ENCODE assay signal across 30 mouse cellular contexts in genomic region chrX:71028007-71028406, GRCm38 (mm10). TPM values are rescaled to one million over a fixed set of nuclear protein-coding genes. Genes with fewer than 3 reads are reported as not detected.
DNase-seq lines count a peak whose midpoint lies in the region; ATAC-seq and TF ChIP-seq lines count a peak whose summit lies in the region.
"Had no signal": no experiment of that assay in that cellular context is flagged by ENCODE, and none has a peak within 500 bp of the region (broad histone marks: within the 10 kb centered on the region; RNA-seq: fewer than 3 reads in every experiment).

No protein-coding gene starts in this region.

- no peaks in the 10 kb centered on the region for H3K36me3 ChIP-seq in forebrain, embryonic 13.5 days (ENCODE audit: poor library complexity, severe bottlenecking)
- no peaks in the 10 kb centered on the region for H3K36me3 ChIP-seq in forebrain, embryonic 11.5 days (ENCODE audit: control insufficient read depth, insufficient read depth, low read length)
- H3K36me3 ChIP-seq: embryonic facial prominence, embryonic 10.5 days; embryonic facial prominence, embryonic 13.5 days; heart, embryonic 12.5 days; heart, embryonic 15.5 days had no signal

- no peak for TF ChIP-seq POLR2A in brain, embryonic 14.5 days (IDR thresholded peaks at IDR 0.05; ENCODE audit: borderline replicate concordance, extremely low read depth, insufficient read depth, insufficient read length, poor library complexity, severe bottlenecking)

- no peaks in the 10 kb centered on the region for H3K27me3 ChIP-seq in forebrain, embryonic 13.5 days
- no peaks in the 10 kb centered on the region for H3K27me3 ChIP-seq in forebrain, embryonic 11.5 days (ENCODE audit: control insufficient read depth, insufficient read depth, low read length)
- H3K27me3 ChIP-seq: heart, embryonic 12.5 days; heart, embryonic 15.5 days had no signal

- WGBS in forebrain, embryonic 13.5 days, result 43% methylated on average over 4 of the region's 4 CpGs
- 72% methylated on average over 4 of the region's 4 CpGs for WGBS in forebrain, embryonic 11.5 days

- H3K9ac ChIP-seq in forebrain, embryonic 13.5 days, result no peak overlapping the region
- H3K9ac ChIP-seq in forebrain, embryonic 11.5 days (ENCODE audit: low read length), result no peak overlapping the region
- H3K9ac ChIP-seq: embryonic facial prominence, embryonic 13.5 days; heart, embryonic 12.5 days; heart, embryonic 15.5 days; hindbrain, embryonic 14.5 days had no signal

- no peak for DNase-seq in forebrain, embryonic 11.5 days (ENCODE audit: low spot score)
- DNase-seq in kidney, postnatal 14 days, result peak; percentile 3
- no peak for DNase-seq in kidney, adult 9 months
- peak; percentile 71 for DNase-seq in brain, embryonic 14.5 days (ENCODE audit: low read depth)
- no peak for DNase-seq in c-Kit-positive CD71-positive TER-119-positive erythroid progenitor cells, embryonic 14.5 days (ENCODE audit: low spot score)
- DNase-seq: adrenal gland, postnatal 10 days; adrenal gland, postnatal 36 days; cerebellum, adult 11-12 months; cerebellum, adult 8-10 months; cerebellum, postnatal 10 days; cerebellum, postnatal 36 days; embryo, embryonic 11 days; gastrocnemius, postnatal 25 days; heart, adult 18-20 months; heart, postnatal 10 days; heart, postnatal 4 days; kidney, adult 18-20 months had no signal

- no peak overlapping the region for H3K4me2 ChIP-seq in forebrain, embryonic 13.5 days
- no peak overlapping the region for H3K4me2 ChIP-seq in forebrain, embryonic 11.5 days (ENCODE audit: low read depth, low read length, severe bottlenecking)
- H3K4me2 ChIP-seq: embryonic facial prominence, embryonic 13.5 days; heart, embryonic 12.5 days; heart, embryonic 15.5 days; hindbrain, embryonic 14.5 days had no signal

- H3K27ac ChIP-seq in forebrain, embryonic 13.5 days, result no peak overlapping the region
- no peak overlapping the region for H3K27ac ChIP-seq in forebrain, embryonic 11.5 days (ENCODE audit: low read depth, low read length)
- H3K27ac ChIP-seq: embryonic facial prominence, embryonic 10.5 days; embryonic facial prominence, embryonic 13.5 days; heart, embryonic 15.5 days; hindbrain, embryonic 14.5 days; hindbrain, postnatal 0 days had no signal

- no peak for TF ChIP-seq CTCF in brain, embryonic 14.5 days (IDR thresholded peaks at IDR 0.05; ENCODE audit: borderline replicate concordance, extremely low read depth, insufficient read depth, insufficient read length)

- peak; percentile 53; the same call in 1 of the 2 replicates for ATAC-seq in forebrain, embryonic 13.5 days
- ATAC-seq in forebrain, embryonic 11.5 days (replicated peaks; ENCODE audit: low FRiP score), result no peak
- ATAC-seq: activated CD4-positive, CD25-positive, alpha-beta regulatory T cell, adult 4 months; CD4-positive, CD25-positive, alpha-beta regulatory T cell, adult 4 months; hindbrain, postnatal 0 days; inflammation-experienced regulatory T-cells, adult 6 months; intestine, embryonic 16.5 days had no signal

- no peaks in the 10 kb centered on the region for H3K9me3 ChIP-seq in forebrain, embryonic 13.5 days (replicated peaks)
- no peaks in the 10 kb centered on the region for H3K9me3 ChIP-seq in forebrain, embryonic 11.5 days (ENCODE audit: control insufficient read depth, low read length)
- H3K9me3 ChIP-seq: embryonic facial prominence, embryonic 10.5 days; embryonic facial prominence, embryonic 13.5 days; heart, embryonic 12.5 days; heart, embryonic 15.5 days had no signal

- H3K4me3 ChIP-seq in forebrain, embryonic 13.5 days, result no peak overlapping the region
- no peak overlapping the region for H3K4me3 ChIP-seq in forebrain, embryonic 11.5 days (ENCODE audit: low read depth, low read length)
- H3K4me3 ChIP-seq: embryonic facial prominence, embryonic 10.5 days; embryonic facial prominence, embryonic 13.5 days; erythroblast, embryonic 14.5 days; heart, embryonic 12.5 days; heart, embryonic 15.5 days had no signal

- no peaks in the 10 kb centered on the region for H3K4me1 ChIP-seq in forebrain, embryonic 13.5 days
- no peaks in the 10 kb centered on the region for H3K4me1 ChIP-seq in forebrain, embryonic 11.5 days (replicated peaks; ENCODE audit: control insufficient read depth, insufficient read depth, low read length)
- H3K4me1 ChIP-seq: embryonic facial prominence, embryonic 10.5 days; embryonic facial prominence, embryonic 13.5 days; heart, embryonic 12.5 days; heart, embryonic 15.5 days had no signal

RNA-seq across cellular contexts. Expression of gene Mamld1, which starts 22.0 kb away (rescaled TPM):
- 6.4 and 6.8 TPM in 2 replicates for polyA plus RNA-seq in forebrain, embryonic 13.5 days (2015; fragmentation: Nextera tagmentation; extraction: Ambion mirVana)
- 16.5 and 17.4 TPM in 2 replicates for polyA plus RNA-seq in forebrain, embryonic 11.5 days (2014; fragmentation: Nextera tagmentation; extraction: Ambion mirVana)
- polyA plus RNA-seq in brain, embryonic 14.5 days (2012; rRNA removed), result 6.4 and 13.2 TPM in 2 replicates
- polyA plus RNA-seq: activated CD4-positive, CD25-positive, alpha-beta regulatory T cell, adult 4 months; C2C12; CD4-positive, CD25-positive, alpha-beta regulatory T cell, adult 4 months; erythroblast, embryonic 14.5 days; inflammation-experienced regulatory T-cells, adult 6 months had no signal

Comparison
In these comparisons a context has a peak if more than half of its experiments do, and no peak if none do; other contexts are left out.
1. DNase-seq: peak in kidney, postnatal 14 days (single experiment) and brain, embryonic 14.5 days (single experiment); none in forebrain, embryonic 11.5 days (single experiment), kidney, adult 9 months (single experiment) and c-Kit-positive CD71-positive TER-119-positive erythroid progenitor cells, embryonic 14.5 days (single experiment).